Mouse (Mus musculus): ENCODE measurements around the gene Cpne5. TPM values are rescaled to one million over a fixed set of nuclear protein-coding genes. Genes with fewer than 3 reads are reported as not detected.

Gene Cpne5
- total RNA-seq, 2 experiments from 2014 or later, result 5.1 to 5.6 TPM

DNA sequence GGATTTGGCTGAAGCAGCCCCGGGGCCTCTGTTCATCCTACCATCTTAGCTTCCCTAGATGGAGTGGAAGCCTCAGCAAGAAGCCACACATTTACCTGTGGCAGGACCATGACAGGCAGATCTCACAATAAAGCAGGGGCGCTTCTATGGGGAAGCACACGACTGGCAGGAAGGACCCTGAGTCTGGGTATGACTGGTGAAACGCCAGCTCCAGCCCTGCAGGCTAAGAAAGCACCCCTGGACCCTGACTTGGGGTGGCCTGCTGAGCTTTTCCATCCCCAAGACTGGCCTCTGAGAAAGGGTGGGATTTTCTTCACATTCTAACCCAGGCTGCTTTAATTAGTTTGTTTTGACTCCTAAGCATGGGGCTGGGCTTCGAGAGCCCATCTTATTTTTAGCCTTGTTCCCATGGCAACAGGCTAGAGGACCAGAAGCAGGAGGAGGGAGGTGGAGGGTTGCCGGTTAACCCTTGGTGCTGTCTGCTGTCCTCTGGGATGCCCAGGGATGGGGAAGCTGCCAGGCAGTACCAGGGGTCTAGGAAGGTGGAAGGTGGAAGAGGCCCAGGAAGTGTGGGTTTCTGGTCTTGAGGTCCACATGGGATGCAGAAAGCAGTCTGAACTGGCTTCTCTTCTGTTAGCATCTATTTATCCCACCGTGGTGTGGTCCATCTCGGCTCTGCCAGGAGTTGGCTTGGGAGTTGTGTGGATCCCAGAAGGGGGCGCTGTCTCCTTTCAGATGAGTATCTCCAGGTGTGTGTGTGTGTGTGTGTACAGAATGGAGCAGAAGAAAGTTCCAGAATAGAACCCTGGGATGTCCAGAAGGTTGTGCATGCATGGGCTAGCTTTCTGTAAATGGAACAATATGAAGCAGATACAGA lies 61.3 kb downstream of the Cpne5 start:
- DNase-seq (ENCODE audit: low spot score), result no peak
- intact Hi-C loops (cut with DNase I), result loop anchor here (1.0 to 5.0 kb wide), 3 partner anchors 70 to 336 kb away; no protein-coding TSS in a partner anchor

GRCm38 (mm10) chr17:29175693-29176092 lies 62.3 kb downstream of the Cpne5 start:
- DNase-seq (ENCODE audit: low spot score), result no peak
- intact Hi-C loops (cut with DNase I), result loop anchor here (2.0 to 5.0 kb wide), 2 partner anchors 71 to 337 kb away; no protein-coding TSS in a partner anchor

DNA sequence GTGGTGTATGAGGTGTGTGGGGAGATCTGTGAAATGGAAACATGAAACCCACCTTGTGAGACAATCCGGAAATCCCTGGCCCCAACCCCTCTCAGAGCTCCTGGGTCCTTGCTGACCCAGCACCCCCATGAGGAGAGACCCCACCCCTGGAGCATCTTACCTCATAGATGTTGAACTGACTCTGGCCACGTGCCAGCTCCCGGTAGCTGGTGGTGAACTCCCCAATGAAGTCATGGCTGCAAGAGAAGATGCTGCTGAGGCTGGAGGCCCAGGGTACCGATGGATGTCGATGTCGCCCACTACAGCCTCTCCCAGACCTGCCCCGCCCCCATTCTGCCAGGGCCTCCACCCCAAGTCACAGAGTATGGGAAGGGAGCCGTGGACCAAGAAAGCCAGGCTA lies 64.8 kb downstream of the Cpne5 start:
- intact Hi-C loops (cut with DNase I), result loop anchor here (5.0 kb wide), 2 partner anchors 76 to 186 kb away; no protein-coding TSS in a partner anchor
- DNase-seq (ENCODE audit: low spot score), result no peak

- intact Hi-C loops (cut with DNase I), result loop anchor here (5.0 kb wide), 2 partner anchors 75 to 185 kb away; no protein-coding TSS in a partner anchor
- no peak for DNase-seq (ENCODE audit: low spot score)
These were observed 65.9 kb downstream of the Cpne5 start for GRCm38 (mm10) chr17:29172062-29172461.

GRCm38 (mm10) chr17:29171001-29171772 lies 66.8 kb downstream of the Cpne5 start:
- peak; percentile 51 for DNase-seq (ENCODE audit: low spot score)
- intact Hi-C loops (cut with DNase I), result loop anchor here (2.0 to 5.0 kb wide), 3 partner anchors 74 to 184 kb away; no protein-coding TSS in a partner anchor

DNA sequence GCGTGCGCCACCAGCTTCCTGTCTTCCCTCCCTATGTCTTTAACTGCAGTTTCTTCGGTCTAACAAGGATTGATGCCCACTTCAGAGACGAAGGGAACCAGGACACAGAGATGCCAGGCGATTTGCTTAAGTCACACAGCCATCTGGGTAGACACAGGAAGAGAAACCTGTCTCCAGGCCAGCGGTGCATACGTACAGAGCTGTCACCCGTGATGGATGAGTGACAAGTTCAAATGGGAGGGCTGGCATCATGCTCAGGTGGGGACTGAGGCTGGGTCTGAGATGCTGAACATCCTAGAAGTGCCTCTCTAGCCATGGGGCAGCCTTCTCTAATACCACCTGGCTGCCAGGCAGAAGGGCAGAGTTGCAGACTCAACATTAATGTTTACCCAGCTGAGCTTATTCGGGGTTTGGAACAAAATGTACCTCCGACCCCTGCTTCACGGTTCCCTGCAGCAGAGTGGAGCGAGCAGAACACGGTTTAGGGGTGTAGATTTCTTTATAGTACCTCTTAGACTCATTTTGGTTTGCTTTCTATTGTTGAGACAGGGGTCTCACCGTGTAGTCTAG lies 67.5 kb downstream of the Cpne5 start:
- no peak for DNase-seq (ENCODE audit: low spot score)
- intact Hi-C loops (cut with DNase I), result loop anchor here (2.0 to 5.0 kb wide), 3 partner anchors 73 to 183 kb away; no protein-coding TSS in a partner anchor

DNA sequence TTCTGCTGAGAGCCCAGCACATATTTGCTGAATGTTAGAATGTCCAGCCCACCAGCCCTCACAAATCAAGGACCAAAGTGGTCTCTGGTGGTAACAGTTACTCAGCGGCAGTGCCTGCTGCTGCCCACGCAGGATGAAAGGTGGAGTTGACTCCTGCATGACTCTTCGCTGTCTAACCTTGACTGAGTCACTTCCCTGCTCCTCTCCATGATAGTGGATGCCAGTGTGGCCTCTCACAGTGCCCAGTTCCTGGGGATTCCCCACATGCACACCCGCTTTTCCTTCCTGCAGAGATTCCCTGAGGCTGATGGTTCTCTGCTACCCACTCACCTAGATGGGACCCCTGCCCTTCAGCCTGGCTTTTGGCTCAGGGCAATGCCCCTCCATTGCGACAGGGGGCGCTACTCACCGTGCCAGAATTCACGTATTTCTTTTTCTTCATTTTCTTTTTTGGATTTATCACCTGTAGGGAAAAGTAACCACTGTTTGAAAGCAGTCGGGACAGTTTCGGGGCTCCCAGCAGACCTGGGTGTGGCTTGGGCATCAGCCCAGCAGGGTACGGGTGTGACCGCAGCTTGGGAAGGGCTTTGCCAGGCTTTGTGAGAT lies 68.9 kb downstream of the Cpne5 start:
- intact Hi-C loops (cut with DNase I), result no loop called here
- DNase-seq (ENCODE audit: low spot score), result no peak

- intact Hi-C loops (cut with DNase I), result no loop called here
- DNase-seq (ENCODE audit: low spot score), result no peak
These were observed 69.5 kb downstream of the Cpne5 start for GRCm38 (mm10) chr17:29168438-29168837.

DNA sequence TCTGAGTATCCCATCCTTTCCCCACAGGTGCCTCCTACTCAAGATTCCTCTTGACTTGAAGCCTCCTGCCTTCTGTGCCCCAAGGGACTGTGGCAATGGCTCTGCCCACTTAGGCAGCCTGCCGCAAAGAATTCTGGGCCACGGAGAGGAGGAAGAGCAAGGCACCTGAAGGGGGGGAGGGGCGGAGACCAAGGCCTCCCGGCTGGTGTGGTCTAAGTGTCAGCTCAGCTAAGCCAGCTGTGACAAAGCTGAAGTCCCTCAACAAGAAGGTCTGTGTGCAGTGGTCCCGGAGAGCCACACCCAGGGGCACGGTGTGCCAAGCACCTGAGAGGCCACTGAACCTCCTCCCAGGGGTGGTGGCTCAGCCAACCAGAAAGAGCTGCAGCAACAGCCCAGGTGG lies 70.6 kb downstream of the Cpne5 start:
- intact Hi-C loops (cut with DNase I), result no loop called here
- no peak for DNase-seq (ENCODE audit: low spot score)

GRCm38 (mm10) chr17:29165967-29166578 lies 71.9 kb downstream of the Cpne5 start:
- DNase-seq (ENCODE audit: low spot score), result no peak
- intact Hi-C loops (cut with DNase I), result no loop called here

DNA sequence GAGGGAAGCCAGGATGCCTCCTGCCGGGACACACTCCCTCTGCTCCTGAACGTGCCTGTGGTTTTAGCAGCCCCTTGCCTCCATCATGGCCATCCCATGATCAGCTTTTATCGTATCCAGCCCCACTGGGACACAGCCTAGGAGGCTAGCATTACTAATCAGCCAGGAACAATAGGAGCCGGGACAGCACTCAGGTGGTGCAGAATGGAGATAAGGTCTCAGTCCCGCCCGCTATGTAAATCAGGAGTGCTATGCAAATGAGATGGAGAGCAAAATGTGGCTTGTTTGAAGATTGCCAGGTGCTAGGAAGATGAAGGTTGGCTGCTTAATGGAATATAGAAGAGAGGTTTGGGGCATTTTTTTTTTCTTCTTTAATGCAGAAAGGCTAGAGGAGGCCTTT lies 72.5 kb downstream of the Cpne5 start:
- DNase-seq (ENCODE audit: low spot score), result no peak
- intact Hi-C loops (cut with DNase I), result no loop called here

DNA sequence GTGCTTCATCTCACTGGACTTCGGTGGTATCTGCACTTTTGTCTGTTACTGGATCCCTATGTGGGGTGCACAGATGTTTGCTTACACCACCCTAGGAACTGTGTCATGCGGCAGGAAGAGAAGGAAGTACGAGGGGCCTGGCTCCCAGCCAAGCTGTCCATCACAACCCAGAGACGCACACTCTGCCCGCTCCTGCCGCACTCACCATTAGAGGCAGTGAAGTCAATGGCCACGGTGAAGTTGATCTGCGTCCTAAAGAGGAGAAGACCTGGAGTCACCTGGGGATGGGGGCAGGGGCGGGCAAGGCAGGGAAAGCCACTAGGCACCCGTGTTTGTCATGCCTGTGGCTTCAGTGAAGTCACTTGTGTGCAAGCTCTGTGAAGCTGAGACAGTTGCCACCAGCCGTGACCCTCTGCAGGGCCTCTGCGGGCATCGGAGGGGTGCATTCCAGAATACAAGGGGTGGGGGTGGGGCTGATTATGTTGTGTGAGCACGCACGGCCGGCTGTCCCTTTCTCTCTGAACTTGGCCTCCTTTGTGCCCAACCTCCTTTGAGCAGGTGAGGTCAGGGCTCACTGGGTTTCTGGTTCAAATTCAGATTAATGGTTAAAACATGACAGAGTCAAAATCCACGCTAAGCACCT lies 73.4 kb downstream of the Cpne5 start:
- intact Hi-C loops (cut with DNase I), result no loop called here
- no peak for DNase-seq (ENCODE audit: low spot score)

- intact Hi-C loops (cut with DNase I), result no loop called here
- DNase-seq (ENCODE audit: low spot score), result no peak
These were observed 75.6 kb downstream of the Cpne5 start for GRCm38 (mm10) chr17:29162334-29162733.

GRCm38 (mm10) chr17:29159743-29160455 lies 78.1 kb downstream of the Cpne5 start:
- intact Hi-C loops (cut with DNase I), result no loop called here
- DNase-seq (ENCODE audit: low spot score), result no peak

DNA sequence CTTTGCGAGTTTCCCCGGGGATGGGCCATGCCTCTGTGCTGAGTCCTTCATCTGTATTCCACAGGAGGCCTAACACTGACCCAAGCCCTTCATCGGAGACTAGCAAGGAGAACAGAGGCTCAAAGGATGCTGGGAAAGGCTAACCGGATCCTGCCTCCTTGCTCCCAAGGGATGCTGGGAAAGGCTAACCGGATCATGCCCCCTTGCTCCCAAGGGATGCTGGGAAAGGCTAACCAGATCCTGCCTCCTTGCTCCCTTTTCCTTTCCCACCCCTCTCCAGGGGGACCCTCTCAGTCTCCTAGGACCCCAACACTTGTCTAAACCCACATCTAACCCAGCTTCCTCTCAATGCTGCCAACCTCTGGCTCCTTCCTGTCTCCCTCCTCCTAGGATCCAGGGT lies 78.6 kb downstream of the Cpne5 start:
- intact Hi-C loops (cut with DNase I), result no loop called here
- no peak for DNase-seq (ENCODE audit: low spot score)

DNA sequence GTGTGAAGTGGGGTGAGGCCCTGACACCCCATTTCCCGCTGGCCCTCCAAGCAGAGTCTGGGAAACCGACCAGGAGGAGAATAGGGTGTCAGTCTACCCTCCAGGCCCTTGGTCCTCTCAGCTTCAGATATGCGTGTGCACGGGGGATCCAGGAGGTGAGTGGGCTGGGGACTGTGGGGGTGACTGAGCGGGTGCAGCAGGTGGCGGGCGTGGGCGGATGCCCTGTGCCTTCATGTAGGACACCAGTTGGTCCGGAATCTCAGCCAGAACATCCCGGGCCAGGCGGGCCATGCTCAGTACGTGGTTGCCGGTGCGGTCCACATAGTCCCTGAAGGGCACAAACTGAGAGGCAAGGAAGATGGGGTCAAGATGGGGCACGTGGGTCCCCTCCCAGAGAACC lies 79.1 kb downstream of the Cpne5 start:
- intact Hi-C loops (cut with DNase I), result no loop called here

GRCm38 (mm10) chr17:29156866-29157265 lies 81.1 kb downstream of the Cpne5 start:
- DNase-seq (ENCODE audit: low spot score), result no peak
- intact Hi-C loops (cut with DNase I), result no loop called here

More for the DNA sequence above, 79.1 kb downstream of the Cpne5 start:
- DNase-seq (ENCODE audit: low spot score), result no peak

- DNase-seq (ENCODE audit: low spot score), result no peak
- intact Hi-C loops (cut with DNase I), result no loop called here
These were observed 81.6 kb downstream of the Cpne5 start for GRCm38 (mm10) chr17:29156396-29156795.
